Mouse (Mus musculus) ES-E14 (cell line): ENCODE results near the gene Gnl3l.

ENCODE experiments used
- HCFC1 ChIP-seq: IDR thresholded peaks from 2 replicates; pipeline ENCODE4 v1.6.1; 2012; ENCODE audit warnings: low read length, inconsistent platforms, borderline replicate concordance; ENCODE audit not compliant: insufficient read depth
- ZC3H11A ChIP-seq: IDR thresholded peaks from 2 replicates; pipeline ENCODE4 v1.6.1; 2012; ENCODE audit warnings: low read depth, mild to moderate bottlenecking, inconsistent platforms, low read length, borderline replicate concordance
- ZNF384 ChIP-seq: IDR thresholded peaks from 2 replicates; pipeline ENCODE4 v1.6.1; 2012; ENCODE audit warnings: low read depth, low read length, inconsistent platforms

- TF ChIP-seq ZC3H11A (no peak), ZNF384 (no peak), HCFC1 (no peak)
Observed at GRCm38 (mm10) chrX:151045850-151046249, 28.7 kb upstream of the Gnl3l start, which contains the start of gene Fgd1.
